Mouse (Mus musculus): ENCODE measurements around the gene Zpbp. TPM values are rescaled to one million over a fixed set of nuclear protein-coding genes. Genes with fewer than 3 reads are reported as not detected.

Gene Zpbp
- polyA plus RNA-seq, 1 experiment from 2014 or later, result 0.57 TPM

DNA sequence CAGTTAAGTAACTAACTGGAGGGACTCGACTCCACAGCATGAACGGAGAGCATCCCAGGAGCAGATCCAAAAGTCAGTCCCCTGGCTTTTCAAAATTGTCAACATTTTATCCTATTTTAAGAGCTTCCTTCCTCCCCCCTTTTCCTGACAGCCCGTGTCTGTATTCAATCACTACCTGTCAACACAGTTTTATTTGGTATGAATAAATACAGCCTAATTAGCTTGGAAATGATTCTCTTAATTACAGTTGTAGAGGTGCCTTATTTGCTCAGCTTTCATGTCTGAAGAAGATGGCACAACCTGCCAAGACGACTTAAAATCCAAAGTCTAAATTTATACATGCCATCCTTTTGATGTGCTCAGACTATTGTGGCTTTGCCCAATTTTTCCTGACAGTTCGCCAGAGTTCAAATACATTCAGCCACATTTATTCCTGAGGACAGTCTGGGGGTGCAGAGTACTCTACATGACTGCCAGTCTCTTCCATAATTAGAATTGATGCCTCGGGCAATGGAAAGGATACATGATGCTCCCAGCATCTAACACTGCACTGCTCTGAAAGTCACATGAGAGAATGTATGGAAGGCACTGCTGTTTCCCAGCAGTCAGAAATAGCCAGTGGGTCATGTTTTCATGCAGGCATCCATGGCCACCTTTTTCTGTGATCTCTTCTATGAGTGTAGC, 219.4 kb downstream of the Zpbp start:
- Histone ChIP-seq H3K4me2 (ENCODE audit: low read depth) (no peak overlapping the region), H3K27me3 (ENCODE audit: control insufficient read depth, insufficient read depth, low read length) (no peaks in the 10 kb centered on the region), H3K4me1 (ENCODE audit: control insufficient read depth, insufficient read depth, low read length) (no peaks in the 10 kb centered on the region), H3K9me3 (ENCODE audit: control insufficient read depth, low read length) (no peaks in the 10 kb centered on the region), H3K36me3 (ENCODE audit: control insufficient read depth, insufficient read depth, low read length) (no peaks in the 10 kb centered on the region), H3K4me3 (ENCODE audit: low read depth, low read length) (no peak overlapping the region), H3K9ac (ENCODE audit: low read length) (no peak overlapping the region), H3K27ac (ENCODE audit: low read depth, low read length) (no peak overlapping the region)
- 85% methylated on average over 6 of the region's 6 CpGs for WGBS
- ATAC-seq (ENCODE audit: insufficient read depth, low FRiP score, low TSS enrichment) (no peak), DNase-seq (ENCODE audit: low spot score) (no peak)

DNA sequence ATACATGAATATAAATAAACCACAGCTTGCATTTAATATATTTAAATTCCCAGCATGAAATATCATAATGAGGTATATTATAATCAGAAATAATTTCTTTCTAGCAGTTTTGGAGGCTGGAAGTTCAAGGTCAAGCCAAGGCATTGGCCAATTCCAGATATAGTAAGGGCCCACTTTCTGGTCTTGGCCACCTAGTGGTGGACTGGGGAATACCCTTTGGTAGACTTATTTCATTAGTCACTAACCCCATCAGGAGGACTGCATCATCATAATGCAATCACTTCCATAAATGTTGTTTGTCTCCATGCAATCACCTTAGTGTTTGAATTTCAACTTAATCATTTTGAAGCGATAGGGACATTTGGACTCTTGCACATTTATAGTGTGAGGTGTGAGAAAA, 222.9 kb downstream of the Zpbp start:
- no peaks in the 10 kb centered on the region for H3K36me3 ChIP-seq (ENCODE audit: control insufficient read depth, insufficient read depth, low read length)
- 94% methylated on average over 1 of the region's 1 CpGs for WGBS

More for the DNA sequence above, 222.9 kb downstream of the Zpbp start:
- Histone ChIP-seq H3K27ac (ENCODE audit: low read depth, low read length) (no peak overlapping the region), H3K4me2 (ENCODE audit: low read depth) (no peak overlapping the region), H3K9me3 (ENCODE audit: control insufficient read depth, low read length) (no peaks in the 10 kb centered on the region), H3K4me3 (ENCODE audit: low read depth, low read length) (no peak overlapping the region), H3K27me3 (ENCODE audit: control insufficient read depth, insufficient read depth, low read length) (no peaks in the 10 kb centered on the region), H3K9ac (ENCODE audit: low read length) (no peak overlapping the region), H3K4me1 (ENCODE audit: control insufficient read depth, insufficient read depth, low read length) (no peaks in the 10 kb centered on the region)
- DNase-seq (ENCODE audit: low spot score) (no peak), ATAC-seq (ENCODE audit: insufficient read depth, low FRiP score, low TSS enrichment) (no peak)

Other genes starting within 250 kb of the Zpbp start
- 2.4 and 4.2 TPM in 2 replicates for gene Spata48, start 314 bp downstream of the Zpbp start, polyA plus RNA-seq (2014; fragmentation: Nextera tagmentation; extraction: Ambion mirVana)
- gene 4930512M02Rik, start 165.4 kb upstream of the Zpbp start, polyA plus RNA-seq (2014; fragmentation: Nextera tagmentation; extraction: Ambion mirVana), result not detected in 2 replicates
- 3.2 and 3.6 TPM in 2 replicates for gene Ikzf1, start 222.6 kb upstream of the Zpbp start, polyA plus RNA-seq (2014; fragmentation: Nextera tagmentation; extraction: Ambion mirVana)